Mouse (Mus musculus): ENCODE measurements around the gene Shoc2.

GRCm38 (mm10) chr19:53904833-53905480 lies 39.1 kb upstream of the Shoc2 start:
- TF ChIP-seq CTCF (IDR thresholded peaks at IDR 0.05; ENCODE audit: extremely low read depth, insufficient read depth, low read length) (no peak), POLR2A (IDR thresholded peaks at IDR 0.05; ENCODE audit: extremely low read depth, insufficient read depth, low read length) (no peak)

All from cortical plate, adult 2 months (tissue).